Mouse (Mus musculus) forebrain, embryonic 13.5 days (tissue): Measurements from ENCODE around the gene Cd59a. TPM values are rescaled to one million over a fixed set of nuclear protein-coding genes. Genes with fewer than 3 reads are reported as not detected.
"Not testable (repeated sequence)": the region's sequence is repeated elsewhere in the genome, so short reads cannot be mapped to it uniquely, and the experiment has no call there.

ENCODE experiments used
- ATAC-seq: fragments of 200-750 bp; cut with Nextera tagmentation; 2 replicates; pipeline ENCODE4 v1.8.0; 2017
- H3K27ac ChIP-seq: fragments of 300-500 bp; sonication (generic); 2 replicates; pipeline ENCODE4 v1.5.1; 2015; ENCODE audit warnings: inconsistent platforms, mild to moderate bottlenecking, moderate library complexity
- H3K27me3 ChIP-seq: fragments of 300-500 bp; sonication (generic); 2 replicates; pipeline ENCODE4 v1.6.1; 2015; ENCODE audit warnings: mild to moderate bottlenecking, inconsistent platforms
- H3K36me3 ChIP-seq: fragments of 300-500 bp; sonication (generic); 2 replicates; pipeline ENCODE4 v1.6.1; 2015; ENCODE audit warnings: mild to moderate bottlenecking, inconsistent platforms; ENCODE audit not compliant: poor library complexity, severe bottlenecking
- H3K4me1 ChIP-seq: fragments of 300-500 bp; sonication (generic); 2 replicates; pipeline ENCODE4 v1.6.1; 2015; ENCODE audit warnings: inconsistent platforms
- H3K4me2 ChIP-seq: fragments of 300-500 bp; sonication (generic); 2 replicates; pipeline ENCODE4 v1.6.1; 2015; ENCODE audit warnings: inconsistent platforms, mild to moderate bottlenecking, moderate library complexity
- H3K4me3 ChIP-seq: fragments of 300-500 bp; sonication (generic); 2 replicates; pipeline ENCODE4 v1.5.1; 2015; ENCODE audit warnings: mild to moderate bottlenecking, inconsistent platforms
- H3K9ac ChIP-seq: fragments of 300-500 bp; sonication (generic); 2 replicates; pipeline ENCODE4 v1.6.1; 2015; ENCODE audit warnings: mild to moderate bottlenecking, inconsistent platforms
- H3K9me3 ChIP-seq: fragments of 300-500 bp; sonication (generic); replicated peaks from 2 replicates; pipeline ENCODE4 v1.6.1; 2016; ENCODE audit warnings: inconsistent platforms
- WGBS: fragments of 180-500 bp; shearing (Covaris S2); methylation state at CpG from one replicate; pipeline ENCODE4 v1.1.7; 2015; 5-methylcytosine and 5-hydroxymethylcytosine counted together
- polyA plus RNA-seq: library from polyadenylated mRNA; unstranded; fragments of >200 nt; fragmentation: Nextera tagmentation; extraction: Ambion mirVana; gene quantifications from 2 replicates; pipeline ENCODE4 v1.2.1, GENCODE M21; 2015

Gene Cd59a
- polyA plus RNA-seq, 1 experiment from 2014 or later: 7.9 TPM

GRCm38 (mm10) chr2:104111170-104111797 lies 15.7 kb downstream of the Cd59a start:
- H3K9me3 ChIP-seq, ATAC-seq, H3K27ac ChIP-seq, H3K4me1 ChIP-seq, H3K4me2 ChIP-seq, H3K27me3 ChIP-seq, H3K9ac ChIP-seq, H3K4me3 ChIP-seq, H3K36me3 ChIP-seq: not testable (repeated sequence)
- WGBS: no CpG with 5 or more reads among the region's 1 CpGs

DNA sequence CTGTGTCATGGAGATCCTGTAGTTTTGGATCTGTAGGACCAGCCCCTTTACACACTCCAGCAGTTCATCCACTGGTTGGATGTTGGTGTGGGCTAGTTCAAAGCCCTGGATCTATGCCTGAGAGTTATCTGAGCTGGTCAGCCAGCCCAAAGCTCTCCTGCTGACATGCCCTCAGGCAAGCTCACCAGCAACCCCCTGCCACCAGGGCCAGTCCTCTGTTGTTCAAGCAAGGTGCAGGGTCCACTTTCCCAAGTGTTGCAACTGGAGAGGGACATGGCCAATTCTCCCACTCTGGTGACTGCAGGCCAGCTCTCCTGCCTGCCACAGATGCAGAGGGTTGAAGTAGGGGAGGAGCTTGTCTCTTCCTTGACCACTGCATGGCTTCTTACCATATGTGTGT lies 18.0 kb downstream of the Cd59a start:
- not testable (repeated sequence) for H3K9me3 ChIP-seq, H3K36me3 ChIP-seq, H3K4me1 ChIP-seq, H3K9ac ChIP-seq, H3K4me3 ChIP-seq, H3K27me3 ChIP-seq, H3K27ac ChIP-seq, ATAC-seq, H3K4me2 ChIP-seq

DNA sequence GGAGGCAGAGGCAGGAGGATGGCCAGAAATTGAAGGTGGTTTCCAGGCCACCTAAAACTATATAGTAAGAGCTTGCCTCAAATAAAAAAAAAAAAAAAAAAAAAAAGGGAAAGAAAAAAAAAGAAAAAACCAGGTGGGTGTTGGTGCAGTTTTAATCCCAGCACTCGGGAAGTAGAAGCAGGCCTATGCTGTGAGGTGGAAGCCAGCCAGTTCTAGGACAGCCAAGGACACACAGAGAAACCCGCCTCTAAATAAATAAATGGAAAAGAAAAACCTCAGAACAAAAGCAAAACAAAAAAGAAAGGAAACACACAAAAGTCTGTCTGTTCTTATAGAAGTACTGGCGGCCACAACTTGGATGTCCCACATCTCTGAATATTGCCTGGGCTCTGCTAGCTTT lies 19.3 kb downstream of the Cd59a start:
- Histone ChIP-seq H3K27ac (no peak overlapping the region), H3K36me3 (no peaks in the 10 kb centered on the region), H3K4me2 (no peak overlapping the region), H3K9me3 (no peaks in the 10 kb centered on the region), H3K9ac (no peak overlapping the region), H3K27me3 (no peaks in the 10 kb centered on the region), H3K4me3 (no peak overlapping the region), H3K4me1 (no peaks in the 10 kb centered on the region)
- no peak for ATAC-seq
- WGBS: 64% methylated on average over 3 of the region's 3 CpGs

DNA sequence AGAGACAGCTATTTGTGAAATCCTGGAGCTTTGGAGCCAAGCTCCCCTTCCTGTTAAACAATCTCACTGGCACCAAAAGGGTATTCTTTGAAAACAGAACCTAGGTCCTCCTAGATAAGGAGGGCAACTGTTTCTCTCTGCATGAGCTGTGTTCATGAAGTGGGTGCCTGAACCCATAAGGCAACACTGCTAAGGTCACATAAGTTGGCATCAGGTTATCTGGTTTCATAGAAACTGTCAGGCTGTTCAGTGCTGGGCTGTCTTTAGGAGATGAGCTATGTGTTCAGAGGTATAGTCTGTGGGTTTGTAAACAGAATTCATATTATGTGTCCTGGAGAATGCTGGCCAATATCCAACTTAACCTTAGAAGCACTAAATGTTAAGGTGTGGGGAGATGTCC lies 21.6 kb downstream of the Cd59a start:
- not testable (repeated sequence) for H3K4me1 ChIP-seq, H3K36me3 ChIP-seq, ATAC-seq, H3K27me3 ChIP-seq, H3K9me3 ChIP-seq, H3K4me3 ChIP-seq, H3K27ac ChIP-seq, H3K4me2 ChIP-seq, H3K9ac ChIP-seq

GRCm38 (mm10) chr2:104119097-104119496 lies 23.5 kb downstream of the Cd59a start:
- no peaks in the 10 kb centered on the region for H3K9me3 ChIP-seq
- H3K4me3 ChIP-seq: no peak overlapping the region
- no peak overlapping the region for H3K9ac ChIP-seq
- no peak overlapping the region for H3K4me2 ChIP-seq
- no peak for ATAC-seq
- no peak overlapping the region for H3K27ac ChIP-seq
- H3K27me3 ChIP-seq: peaks cover 12% of the 10 kb centered on the region
- 73% methylated on average over 1 of the region's 1 CpGs for WGBS
- H3K4me1 ChIP-seq: peaks cover 6% of the 10 kb centered on the region; the same call in 1 of the 2 replicates
- no peaks in the 10 kb centered on the region for H3K36me3 ChIP-seq

GRCm38 (mm10) chr2:104120312-104120711 lies 24.7 kb downstream of the Cd59a start:
- no peak overlapping the region for H3K9ac ChIP-seq
- H3K27me3 ChIP-seq: peaks cover 17% of the 10 kb centered on the region
- no peaks in the 10 kb centered on the region for H3K36me3 ChIP-seq
- ATAC-seq: no peak
- H3K27ac ChIP-seq: no peak overlapping the region
- no peak overlapping the region for H3K4me2 ChIP-seq
- H3K4me1 ChIP-seq: peaks cover 6% of the 10 kb centered on the region; the same call in 1 of the 2 replicates
- H3K9me3 ChIP-seq: no peaks in the 10 kb centered on the region
- H3K4me3 ChIP-seq: no peak overlapping the region
- WGBS: 61% methylated on average over 6 of the region's 6 CpGs

- no peak overlapping the region for H3K9ac ChIP-seq
- no peak overlapping the region for H3K27ac ChIP-seq
- no peaks in the 10 kb centered on the region for H3K9me3 ChIP-seq
- 76% methylated on average over 8 of the region's 8 CpGs for whole genome bisulfite sequencing
- no peak; the same call in 1 of the 2 replicates for ATAC-seq
- peaks cover 20% of the 10 kb centered on the region for H3K27me3 ChIP-seq
- H3K36me3 ChIP-seq: no peaks in the 10 kb centered on the region
- H3K4me3 ChIP-seq: peak overlapping the region; percentile 74
- peaks cover 6% of the 10 kb centered on the region; the same call in 1 of the 2 replicates for H3K4me1 ChIP-seq
- H3K4me2 ChIP-seq: peak overlapping the region; percentile 91
These were observed 26.3 kb downstream of the Cd59a start for GRCm38 (mm10) chr2:104121681-104122504.

DNA sequence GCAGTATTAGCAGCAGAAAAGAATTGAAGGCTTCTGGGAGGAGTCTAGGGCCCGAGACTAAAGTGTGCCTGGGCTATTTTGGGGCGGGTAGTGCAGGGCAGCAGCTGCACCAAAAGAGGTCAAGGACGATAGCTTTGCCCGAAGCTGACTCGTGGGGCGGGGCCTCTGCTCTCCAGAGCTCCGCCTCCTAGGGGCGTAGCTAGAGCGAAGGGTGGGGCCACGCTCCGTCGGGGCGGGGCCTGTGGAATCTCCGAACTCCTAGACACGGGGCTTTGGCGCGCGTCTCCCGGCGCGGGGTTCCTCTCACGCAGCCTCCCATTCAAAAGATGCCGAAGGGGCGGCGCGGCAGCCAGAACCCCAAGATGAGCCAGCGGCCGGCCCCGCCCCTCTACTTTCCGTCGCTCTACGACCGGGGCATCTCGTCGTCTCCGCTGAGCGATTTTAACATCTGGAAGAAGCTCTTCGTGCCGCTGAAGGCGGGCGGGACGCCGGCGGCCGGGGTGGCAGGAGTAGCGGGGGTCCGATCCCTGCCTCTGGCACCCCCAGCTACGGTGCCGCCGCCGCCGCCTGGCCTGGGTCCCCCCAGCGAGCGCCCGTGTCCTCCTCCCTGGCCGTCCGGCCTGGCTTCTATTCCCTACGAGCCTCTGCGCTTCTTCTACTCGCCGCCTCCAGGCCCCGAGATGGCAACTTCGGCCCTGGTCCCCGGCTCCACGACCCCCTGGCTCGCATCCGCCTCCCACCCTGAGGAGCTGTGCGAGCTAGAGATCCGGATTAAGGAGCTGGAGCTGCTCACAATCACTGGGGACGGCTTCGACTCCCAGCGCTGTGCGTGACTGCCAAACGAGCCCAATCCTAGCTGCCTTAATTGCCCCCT lies 27.1 kb downstream of the Cd59a start, which contains the start of gene A930018P22Rik:
A930018P22Rik (plus strand) TSS at position 265 of the 874 bp plus-strand sequence.
- Histone ChIP-seq H3K4me3 (peak within 1 kb of the TSS; percentile 74), H3K9ac (peak within 1 kb of the TSS; percentile 77), H3K27me3 (peaks cover 22% of the 10 kb centered on the region), H3K36me3 (no peaks in the 10 kb centered on the region), H3K4me1 (peaks cover 6% of the 10 kb centered on the region; the same call in 1 of the 2 replicates), H3K27ac (no peak within 1 kb of the TSS), H3K9me3 (no peaks in the 10 kb centered on the region), H3K4me2 (peak within 1 kb of the TSS; percentile 91)
- under 1% methylated on average over 74 of the region's 74 CpGs for WGBS
- ATAC-seq: peak; percentile 97

- ATAC-seq: no peak
- H3K27me3 ChIP-seq: peaks cover 22% of the 10 kb centered on the region
- no peak overlapping the region for H3K27ac ChIP-seq
- no peak overlapping the region for H3K9ac ChIP-seq
- WGBS: 54% methylated on average over 3 of the region's 3 CpGs
- H3K4me2 ChIP-seq: peak overlapping the region; percentile 91
- peak overlapping the region; percentile 74 for H3K4me3 ChIP-seq
- H3K9me3 ChIP-seq: no peaks in the 10 kb centered on the region
- H3K36me3 ChIP-seq: no peaks in the 10 kb centered on the region
- peaks cover 6% of the 10 kb centered on the region; the same call in 1 of the 2 replicates for H3K4me1 ChIP-seq
These were observed 27.9 kb downstream of the Cd59a start for GRCm38 (mm10) chr2:104123540-104123939.

DNA sequence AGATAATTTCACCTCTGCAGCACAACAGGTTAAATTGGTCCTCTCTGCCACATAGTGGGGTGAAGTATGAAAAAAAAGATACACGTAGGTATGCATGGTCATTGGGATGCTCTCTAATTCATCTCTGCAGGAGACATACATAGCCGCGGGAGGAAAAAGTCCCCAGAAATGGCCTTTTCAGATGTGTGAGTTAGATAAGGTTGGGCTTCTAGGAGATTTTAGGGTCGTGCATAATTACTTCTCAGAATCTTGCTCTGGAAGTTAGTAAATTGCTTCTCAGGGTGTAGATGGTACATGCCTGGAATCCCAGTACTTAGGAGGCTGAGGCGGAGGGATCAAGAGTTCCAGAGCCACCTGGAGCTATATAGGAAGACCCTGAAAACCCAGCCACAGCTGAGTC lies 28.5 kb downstream of the Cd59a start:
- Histone ChIP-seq H3K4me1 (peaks cover 6% of the 10 kb centered on the region; the same call in 1 of the 2 replicates), H3K27ac (no peak overlapping the region), H3K4me3 (no peak overlapping the region), H3K4me2 (no peak overlapping the region), H3K36me3 (no peaks in the 10 kb centered on the region), H3K9ac (no peak overlapping the region), H3K9me3 (no peaks in the 10 kb centered on the region), H3K27me3 (peaks cover 22% of the 10 kb centered on the region)
- 80% methylated on average over 5 of the region's 5 CpGs for WGBS
- ATAC-seq: no peak

DNA sequence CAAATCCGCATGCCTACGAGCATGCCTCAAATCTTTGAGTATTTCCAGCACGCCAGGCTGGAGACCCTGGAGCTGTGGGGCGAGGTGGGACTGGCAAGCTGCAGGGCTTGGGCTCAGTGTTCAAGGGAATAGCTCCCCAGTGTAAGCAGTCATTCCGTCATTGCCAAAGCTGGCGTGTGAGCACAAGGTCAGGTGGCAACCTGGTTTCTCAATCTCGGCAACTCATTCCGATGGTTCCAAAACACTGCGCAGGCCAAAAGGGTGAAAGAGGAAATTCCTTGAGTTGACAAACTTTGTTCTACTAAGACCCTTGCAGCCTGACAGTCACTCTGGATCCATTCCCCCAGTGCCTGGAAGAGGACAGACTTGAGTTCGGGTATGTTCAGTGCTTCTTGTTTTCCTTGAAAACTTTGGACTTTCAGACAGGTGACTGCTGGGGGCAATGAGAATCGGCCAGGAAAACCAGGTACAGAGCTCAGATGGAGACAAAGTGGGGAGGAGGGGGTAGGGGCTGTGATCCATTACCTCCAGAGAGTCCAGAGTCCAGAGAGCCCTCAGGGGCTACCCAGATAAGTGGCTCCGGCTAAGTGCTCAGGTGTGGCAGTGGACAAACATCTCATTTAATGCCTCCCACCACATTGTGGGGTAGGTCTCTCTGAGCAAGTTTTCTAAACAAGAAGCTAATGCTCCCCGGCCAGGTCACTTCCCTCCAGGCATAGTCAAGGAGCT lies 33.4 kb downstream of the Cd59a start:
- H3K9me3 ChIP-seq: no peaks in the 10 kb centered on the region
- H3K36me3 ChIP-seq: no peaks in the 10 kb centered on the region
- H3K4me2 ChIP-seq: no peak overlapping the region
- no peak for ATAC-seq
- H3K9ac ChIP-seq: no peak overlapping the region
- no peaks in the 10 kb centered on the region for H3K4me1 ChIP-seq
- no peak overlapping the region for H3K4me3 ChIP-seq
- WGBS: 90% methylated on average over 13 of the region's 13 CpGs
- H3K27me3 ChIP-seq: peaks cover 11% of the 10 kb centered on the region
- no peak overlapping the region for H3K27ac ChIP-seq
